ENCODE assay signal across 14 mouse cellular contexts in the genomic region with DNA sequence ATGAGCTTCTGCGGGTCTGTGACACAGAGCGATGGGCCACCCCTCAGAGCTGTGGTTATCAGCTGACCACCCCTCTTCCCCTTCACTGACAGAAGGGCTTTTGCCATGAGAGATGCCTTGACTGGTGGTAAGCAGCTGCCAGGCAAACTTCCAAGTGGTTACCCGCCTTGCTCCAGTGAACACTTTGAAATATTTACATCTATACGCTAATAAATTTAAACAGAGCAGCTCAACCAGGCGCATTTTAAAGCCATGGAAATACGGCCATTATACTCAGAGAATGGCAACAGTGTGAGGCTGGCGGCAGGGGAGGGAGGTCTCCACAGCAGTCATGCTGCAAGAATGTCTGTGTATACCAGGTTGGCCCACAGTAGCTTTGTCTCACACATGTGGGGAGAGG. TPM values are rescaled to one million over a fixed set of nuclear protein-coding genes. Genes with fewer than 3 reads are reported as not detected.
A peak's percentile ranks its signal among the peaks of the same experiment; 100 is the strongest.
DNase-seq lines count a peak whose midpoint lies in the region; ATAC-seq lines count a peak whose summit lies in the region.
"Had no signal": no experiment of that assay in that cellular context is flagged by ENCODE, and none has a peak within 500 bp of the region (broad histone marks: within the 10 kb centered on the region; RNA-seq: fewer than 3 reads in every experiment).

No protein-coding gene starts in this region.

- DNase-seq in hindbrain, embryonic 11.5 days (ENCODE audit: low spot score) = no peak
- no peak for DNase-seq in hindbrain, embryonic 10.5 days (ENCODE audit: low spot score)
- peak; percentile 43 for DNase-seq in neural tube, embryonic 11.5 days (ENCODE audit: low spot score)
- no peak for DNase-seq in neural tube, embryonic 10.5 days (ENCODE audit: extremely low spot score, low spot score)
- no peak for DNase-seq in adrenal gland, postnatal 4 days (ENCODE audit: low spot score in 2 of 2)
- DNase-seq in B cell, adult 2 months = no peak
- DNase-seq: adrenal gland, adult 2 months; gastrocnemius, postnatal 25 days; layer of hippocampus, adult 9-11 months; right cerebral cortex, postnatal 25 days; thymus, postnatal 36 days had no signal

- peak; percentile 76 for ATAC-seq in hindbrain, embryonic 11.5 days (ENCODE audit: low FRiP score)
- ATAC-seq in neural tube, embryonic 11.5 days (ENCODE audit: insufficient read depth, low FRiP score, low TSS enrichment) = peak; percentile 90
- 0 out of 2 replicates have a peak, but pooled peaks have one; percentile 48 for ATAC-seq in intestine, embryonic 16.5 days
- peak; percentile 29; the same call in 1 of the 2 replicates for ATAC-seq in stomach, embryonic 16.5 days (ENCODE audit: insufficient read depth, low FRiP score)

- H3K4me2 ChIP-seq in hindbrain, embryonic 11.5 days (replicated peaks; ENCODE audit: low read depth, low read length) = no peak overlapping the region
- H3K4me2 ChIP-seq in neural tube, embryonic 11.5 days (ENCODE audit: low read depth) = no peak overlapping the region
- no peak overlapping the region for H3K4me2 ChIP-seq in intestine, embryonic 16.5 days (ENCODE audit: low read depth, low read length)
- H3K4me2 ChIP-seq in stomach, embryonic 16.5 days (ENCODE audit: low read depth, low read length) = no peak overlapping the region
- H3K4me2 ChIP-seq: heart, embryonic 13.5 days had no signal

- 59% methylated on average over 7 of the region's 7 CpGs for WGBS in hindbrain, embryonic 11.5 days
- WGBS in hindbrain, embryonic 10.5 days = 67% methylated on average over 7 of the region's 7 CpGs
- 47% methylated on average over 7 of the region's 7 CpGs for WGBS in neural tube, embryonic 11.5 days
- WGBS in intestine, embryonic 16.5 days = 37% methylated on average over 7 of the region's 7 CpGs
- 45% methylated on average over 7 of the region's 7 CpGs for WGBS in stomach, embryonic 16.5 days

- no peak overlapping the region for H3K4me3 ChIP-seq in hindbrain, embryonic 11.5 days (ENCODE audit: low read depth, low read length)
- no peak overlapping the region for H3K4me3 ChIP-seq in hindbrain, embryonic 10.5 days
- no peak overlapping the region for H3K4me3 ChIP-seq in neural tube, embryonic 11.5 days (ENCODE audit: low read depth, low read length)
- H3K4me3 ChIP-seq in intestine, embryonic 16.5 days (ENCODE audit: low read length) = no peak overlapping the region
- no peak overlapping the region for H3K4me3 ChIP-seq in stomach, embryonic 16.5 days (replicated peaks; ENCODE audit: low read length)
- H3K4me3 ChIP-seq: heart, embryonic 13.5 days had no signal

- H3K9me3 ChIP-seq in hindbrain, embryonic 11.5 days (ENCODE audit: control insufficient read depth, low read length) = no peaks in the 10 kb centered on the region
- no peaks in the 10 kb centered on the region for H3K9me3 ChIP-seq in hindbrain, embryonic 10.5 days
- H3K9me3 ChIP-seq in neural tube, embryonic 11.5 days (ENCODE audit: control insufficient read depth, low read length) = no peaks in the 10 kb centered on the region
- H3K9me3 ChIP-seq in intestine, embryonic 16.5 days (ENCODE audit: control insufficient read depth, low read length) = no peaks in the 10 kb centered on the region
- H3K9me3 ChIP-seq in stomach, embryonic 16.5 days (replicated peaks; ENCODE audit: control insufficient read depth, low read length) = no peaks in the 10 kb centered on the region
- H3K9me3 ChIP-seq: heart, embryonic 13.5 days had no signal

- no peak overlapping the region for H3K9ac ChIP-seq in hindbrain, embryonic 11.5 days (ENCODE audit: low read depth, low read length)
- no peak overlapping the region for H3K9ac ChIP-seq in neural tube, embryonic 11.5 days (ENCODE audit: low read length)
- H3K9ac ChIP-seq in intestine, embryonic 16.5 days (ENCODE audit: low read depth, low read length) = no peak overlapping the region
- H3K9ac ChIP-seq in stomach, embryonic 16.5 days (ENCODE audit: low read length) = no peak overlapping the region
- H3K9ac ChIP-seq: heart, embryonic 13.5 days had no signal

- H3K36me3 ChIP-seq in hindbrain, embryonic 11.5 days (ENCODE audit: control insufficient read depth, insufficient read depth, low read length) = no peaks in the 10 kb centered on the region
- no peaks in the 10 kb centered on the region for H3K36me3 ChIP-seq in hindbrain, embryonic 10.5 days
- H3K36me3 ChIP-seq in neural tube, embryonic 11.5 days (ENCODE audit: control insufficient read depth, insufficient read depth, low read length) = no peaks in the 10 kb centered on the region
- no peaks in the 10 kb centered on the region for H3K36me3 ChIP-seq in intestine, embryonic 16.5 days (ENCODE audit: control insufficient read depth, insufficient read depth, low read length)
- no peaks in the 10 kb centered on the region for H3K36me3 ChIP-seq in stomach, embryonic 16.5 days (ENCODE audit: control insufficient read depth, insufficient read depth, low read length)
- H3K36me3 ChIP-seq: heart, embryonic 13.5 days had no signal

- H3K27me3 ChIP-seq in hindbrain, embryonic 11.5 days (ENCODE audit: control insufficient read depth, insufficient read depth, low read length) = no peaks in the 10 kb centered on the region
- no peaks in the 10 kb centered on the region for H3K27me3 ChIP-seq in hindbrain, embryonic 10.5 days (ENCODE audit: insufficient read depth, poor library complexity, severe bottlenecking)
- H3K27me3 ChIP-seq in neural tube, embryonic 11.5 days (ENCODE audit: control insufficient read depth, insufficient read depth, low read length) = no peaks in the 10 kb centered on the region
- H3K27me3 ChIP-seq in intestine, embryonic 16.5 days (replicated peaks; ENCODE audit: control insufficient read depth, insufficient read depth, low read length) = no peaks in the 10 kb centered on the region
- H3K27me3 ChIP-seq in stomach, embryonic 16.5 days (ENCODE audit: control insufficient read depth, insufficient read depth, low read length) = no peaks in the 10 kb centered on the region
- H3K27me3 ChIP-seq: heart, embryonic 13.5 days had no signal

- H3K4me1 ChIP-seq in hindbrain, embryonic 11.5 days (replicated peaks; ENCODE audit: control insufficient read depth, insufficient read depth, low read length) = no peaks in the 10 kb centered on the region
- peaks cover 13% of the 10 kb centered on the region for H3K4me1 ChIP-seq in hindbrain, embryonic 10.5 days (replicated peaks)
- H3K4me1 ChIP-seq in neural tube, embryonic 11.5 days (ENCODE audit: control insufficient read depth, insufficient read depth, low read length) = peaks cover 3% of the 10 kb centered on the region; the same call in 1 of the 2 replicates
- H3K4me1 ChIP-seq in intestine, embryonic 16.5 days (ENCODE audit: control insufficient read depth, insufficient read depth, low read length) = no peaks in the 10 kb centered on the region
- H3K4me1 ChIP-seq in stomach, embryonic 16.5 days (ENCODE audit: control insufficient read depth, insufficient read depth, low read length) = 0 out of 2 replicates have a peak, but pooled peaks cover 4% of the 10 kb centered on the region

- no peak overlapping the region for H3K27ac ChIP-seq in hindbrain, embryonic 11.5 days (ENCODE audit: low read depth, low read length)
- no peak overlapping the region for H3K27ac ChIP-seq in hindbrain, embryonic 10.5 days
- H3K27ac ChIP-seq in neural tube, embryonic 11.5 days (ENCODE audit: low read depth, low read length) = no peak overlapping the region
- H3K27ac ChIP-seq in intestine, embryonic 16.5 days (ENCODE audit: low read length) = no peak overlapping the region
- H3K27ac ChIP-seq in stomach, embryonic 16.5 days (ENCODE audit: low read length) = peak overlapping the region; percentile 9; the same call in 1 of the 2 replicates
- H3K27ac ChIP-seq: heart, embryonic 13.5 days had no signal

RNA-seq across cellular contexts. Expression of a gene that starts 53.8 kb away (rescaled TPM):
- polyA plus RNA-seq in hindbrain, embryonic 11.5 days (2014; fragmentation: Nextera tagmentation; extraction: Ambion mirVana) = 14.1 and 18.8 TPM in 2 replicates
- 14.3 and 15.1 TPM in 2 replicates for polyA plus RNA-seq in hindbrain, embryonic 10.5 days (2016; fragmentation: Nextera tagmentation; extraction: Ambion mirVana)
- polyA plus RNA-seq in neural tube, embryonic 11.5 days (2014; fragmentation: Nextera tagmentation; extraction: Ambion mirVana) = 23.2 and 23.3 TPM in 2 replicates
- 9.2 and 10.2 TPM in 2 replicates for polyA plus RNA-seq in intestine, embryonic 16.5 days (2015; fragmentation: Nextera tagmentation; extraction: Ambion mirVana)
- 17.4 and 17.5 TPM in 2 replicates for polyA plus RNA-seq in stomach, embryonic 16.5 days (2015; fragmentation: Nextera tagmentation; extraction: Ambion mirVana)
- total RNA-seq in adrenal gland, postnatal 4 days (2021) = 10 to 100 TPM in 1 of 2 experiments, 1 to 10 TPM in 1; 9.2 to 12.9 TPM

Comparison
In these comparisons a context has a peak if more than half of its experiments do, and no peak if none do; other contexts are left out.
1. ATAC-seq: peak in every context shown above with its lines; median percentile 90 in neural tube, embryonic 11.5 days; 76 in hindbrain, embryonic 11.5 days; 48 in intestine, embryonic 16.5 days; 29 in stomach, embryonic 16.5 days.